Mouse (Mus musculus) CH12.LX (cell line): ENCODE data around the gene Ccl17.

Experiments used
- BHLHE40 ChIP-seq: IDR thresholded peaks from 2 replicates; pipeline ENCODE4 v1.6.1; 2011; ENCODE audit warnings: mild to moderate bottlenecking, low read depth, low read length, improper control_type of control experiment
- CHD2 ChIP-seq: IDR thresholded peaks from 2 replicates; pipeline ENCODE4 v1.6.1; 2011; ENCODE audit warnings: low read length, improper control_type of control experiment
- CTCF ChIP-seq, 2 experiments: IDR thresholded peaks in 1 of 2; conservative IDR thresholded peaks in 1 of 2; 2 replicates each; pipeline ENCODE4 v1.5.1; 2011 to 2012; ENCODE audit warnings: low read depth in 2 of 2, low read length in 2 of 2, improper control_type of control experiment in 1 of 2, inconsistent platforms in 1 of 2, mild to moderate bottlenecking in 1 of 2, moderate library complexity in 1 of 2
- ELF1 ChIP-seq: IDR thresholded peaks from 2 replicates; pipeline ENCODE4 v1.6.1; 2014; ENCODE audit warnings: low read depth, mild to moderate bottlenecking, inconsistent platforms, low read length, improper control_type of control experiment
- EP300 ChIP-seq: IDR thresholded peaks from 2 replicates; pipeline ENCODE4 v1.6.1; 2011; ENCODE audit warnings: low read length, improper control_type of control experiment
- HCFC1 ChIP-seq: IDR thresholded peaks from 2 replicates; pipeline ENCODE4 v1.6.1; 2012; ENCODE audit warnings: low read depth, mild to moderate bottlenecking, inconsistent platforms, low read length, improper control_type of control experiment
- JUND ChIP-seq: conservative IDR thresholded peaks from 2 replicates; pipeline ENCODE4 v1.6.1; 2011; ENCODE audit warnings: low read depth, low read length, improper control_type of control experiment
- KAT2A ChIP-seq: IDR thresholded peaks from 2 replicates; pipeline ENCODE4 v1.6.1; 2012; ENCODE audit warnings: low read length, improper control_type of control experiment, inconsistent platforms; ENCODE audit not compliant: insufficient replicate concordance
- MXI1 ChIP-seq: IDR thresholded peaks from 2 replicates; pipeline ENCODE4 v1.6.1; 2011; ENCODE audit warnings: mild to moderate bottlenecking, low read depth, low read length, improper control_type of control experiment
- POLR2A ChIP-seq: IDR thresholded peaks from 2 replicates; pipeline ENCODE4 v1.6.1; 2011; ENCODE audit warnings: low read depth, mild to moderate bottlenecking, improper control_type of control experiment, low read length
- POLR2AphosphoS2 ChIP-seq: IDR thresholded peaks from 2 replicates; pipeline ENCODE4 v1.6.1; 2011; ENCODE audit warnings: low read depth, low read length, improper control_type of control experiment
- SMC3 ChIP-seq: IDR thresholded peaks from 2 replicates; pipeline ENCODE4 v1.6.1; 2011; ENCODE audit warnings: low read depth, low read length, improper control_type of control experiment
- ZC3H11A ChIP-seq: IDR thresholded peaks from 2 replicates; pipeline ENCODE4 v1.6.1; 2012; ENCODE audit warnings: low read depth, mild to moderate bottlenecking, inconsistent platforms, low read length, improper control_type of control experiment
- ZNF384 ChIP-seq: IDR thresholded peaks from 2 replicates; pipeline ENCODE4 v1.6.1; 2012; ENCODE audit warnings: low read depth, low read length, improper control_type of control experiment, inconsistent platforms

GRCm38 (mm10) chr8:94819671-94820179 is 9.5 kb downstream of the Ccl17 start:
- TF ChIP-seq EP300 (no peak), HCFC1 (no peak), BHLHE40 (no peak), ELF1 (no peak), POLR2A (no peak), JUND (no peak), ZNF384 (no peak), CHD2 (no peak), KAT2A (no peak), CTCF (conservative IDR thresholded peaks at IDR 0.05 in 1 of 2, IDR thresholded peaks at IDR 0.05 in 1 of 2; ENCODE audit: low read depth in 2 of 2, low read length in 2 of 2) (no peak), MXI1 (no peak), ZC3H11A (no peak), POLR2AphosphoS2 (no peak), SMC3 (no peak)
